Mouse (Mus musculus): Measurements from ENCODE around the gene Tas2r143. TPM values are rescaled to one million over a fixed set of nuclear protein-coding genes. Genes with fewer than 3 reads are reported as not detected.

Tas2r143 gene
- polyA plus RNA-seq, 1 experiment from 2014 or later = not detected

- Histone ChIP-seq H3K9ac (ENCODE audit: low read depth, low read length) (no peak overlapping the region), H3K4me3 (ENCODE audit: low read depth, low read length) (no peak overlapping the region), H3K36me3 (ENCODE audit: control insufficient read depth, insufficient read depth, low read length) (peaks cover 12% of the 10 kb centered on the region), H3K27ac (ENCODE audit: low read length) (no peak overlapping the region), H3K9me3 (replicated peaks; ENCODE audit: control insufficient read depth, low read length, poor library complexity, severe bottlenecking) (no peaks in the 10 kb centered on the region), H3K27me3 (ENCODE audit: control insufficient read depth, insufficient read depth, low read depth, low read length) (no peaks in the 10 kb centered on the region), H3K4me1 (ENCODE audit: control insufficient read depth, insufficient read depth, low read length) (peaks cover 16% of the 10 kb centered on the region), H3K4me2 (ENCODE audit: low read length) (no peak overlapping the region)
- WGBS = 96% methylated on average over 5 of the region's 5 CpGs
- ATAC-seq = no peak
These were observed 43.1 kb upstream of the Tas2r143 start for GRCm38 (mm10) chr6:42356913-42357312.

- Histone ChIP-seq H3K27me3 (ENCODE audit: control insufficient read depth, insufficient read depth, low read depth, low read length) (no peaks in the 10 kb centered on the region), H3K4me1 (ENCODE audit: control insufficient read depth, insufficient read depth, low read length) (peaks cover 16% of the 10 kb centered on the region), H3K4me3 (ENCODE audit: low read depth, low read length) (no peak overlapping the region), H3K9ac (ENCODE audit: low read depth, low read length) (no peak overlapping the region), H3K4me2 (ENCODE audit: low read length) (no peak overlapping the region), H3K27ac (ENCODE audit: low read length) (no peak overlapping the region), H3K9me3 (replicated peaks; ENCODE audit: control insufficient read depth, low read length, poor library complexity, severe bottlenecking) (no peaks in the 10 kb centered on the region), H3K36me3 (ENCODE audit: control insufficient read depth, insufficient read depth, low read length) (peaks cover 12% of the 10 kb centered on the region)
- WGBS = 55% methylated on average over 6 of the region's 6 CpGs
- no peak for ATAC-seq
These were observed 42.1 kb upstream of the Tas2r143 start for GRCm38 (mm10) chr6:42357901-42358300.

GRCm38 (mm10) chr6:42358901-42359300 is 41.1 kb upstream of the Tas2r143 start:
- no peak overlapping the region for H3K4me3 ChIP-seq (ENCODE audit: low read depth, low read length)
- ATAC-seq = no peak
- peaks cover 12% of the 10 kb centered on the region for H3K36me3 ChIP-seq (ENCODE audit: control insufficient read depth, insufficient read depth, low read length)
- no peak overlapping the region for H3K27ac ChIP-seq (ENCODE audit: low read length)
- 92% methylated on average over 12 of the region's 12 CpGs for WGBS
- peaks cover 8% of the 10 kb centered on the region for H3K4me1 ChIP-seq (ENCODE audit: control insufficient read depth, insufficient read depth, low read length)
- no peak overlapping the region for H3K4me2 ChIP-seq (ENCODE audit: low read length)
- no peaks in the 10 kb centered on the region for H3K9me3 ChIP-seq (replicated peaks; ENCODE audit: control insufficient read depth, low read length, poor library complexity, severe bottlenecking)
- no peaks in the 10 kb centered on the region for H3K27me3 ChIP-seq (ENCODE audit: control insufficient read depth, insufficient read depth, low read depth, low read length)
- H3K9ac ChIP-seq (ENCODE audit: low read depth, low read length) = no peak overlapping the region

- no peak overlapping the region for H3K4me3 ChIP-seq (ENCODE audit: low read depth, low read length)
- peaks cover 2% of the 10 kb centered on the region; the same call in 1 of the 2 replicates for H3K4me1 ChIP-seq (ENCODE audit: control insufficient read depth, insufficient read depth, low read length)
- no peak for ATAC-seq
- no peak overlapping the region for H3K9ac ChIP-seq (ENCODE audit: low read depth, low read length)
- H3K4me2 ChIP-seq (ENCODE audit: low read length) = no peak overlapping the region
- H3K27me3 ChIP-seq (ENCODE audit: control insufficient read depth, insufficient read depth, low read depth, low read length) = no peaks in the 10 kb centered on the region
- no peaks in the 10 kb centered on the region for H3K9me3 ChIP-seq (replicated peaks; ENCODE audit: control insufficient read depth, low read length, poor library complexity, severe bottlenecking)
- WGBS = 77% methylated on average over 9 of the region's 9 CpGs
- H3K36me3 ChIP-seq (ENCODE audit: control insufficient read depth, insufficient read depth, low read length) = peaks cover 12% of the 10 kb centered on the region
- H3K27ac ChIP-seq (ENCODE audit: low read length) = no peak overlapping the region
These were observed 40.5 kb upstream of the Tas2r143 start for GRCm38 (mm10) chr6:42359364-42360147.

- Histone ChIP-seq H3K4me2 (ENCODE audit: low read length) (no peak overlapping the region), H3K4me3 (ENCODE audit: low read depth, low read length) (no peak overlapping the region), H3K36me3 (ENCODE audit: control insufficient read depth, insufficient read depth, low read length) (peaks cover 12% of the 10 kb centered on the region), H3K9ac (ENCODE audit: low read depth, low read length) (no peak overlapping the region), H3K9me3 (replicated peaks; ENCODE audit: control insufficient read depth, low read length, poor library complexity, severe bottlenecking) (no peaks in the 10 kb centered on the region), H3K27ac (ENCODE audit: low read length) (no peak overlapping the region), H3K4me1 (ENCODE audit: control insufficient read depth, insufficient read depth, low read length) (no peaks in the 10 kb centered on the region), H3K27me3 (ENCODE audit: control insufficient read depth, insufficient read depth, low read depth, low read length) (no peaks in the 10 kb centered on the region)
- WGBS = 97% methylated on average over 6 of the region's 6 CpGs
- ATAC-seq = no peak
These were observed 39.7 kb upstream of the Tas2r143 start for GRCm38 (mm10) chr6:42360231-42360840.

- Histone ChIP-seq H3K27ac (ENCODE audit: low read length) (no peak overlapping the region), H3K4me3 (ENCODE audit: low read depth, low read length) (no peak overlapping the region), H3K36me3 (ENCODE audit: control insufficient read depth, insufficient read depth, low read length) (peaks cover 10% of the 10 kb centered on the region), H3K4me2 (ENCODE audit: low read length) (no peak overlapping the region), H3K9me3 (replicated peaks; ENCODE audit: control insufficient read depth, low read length, poor library complexity, severe bottlenecking) (no peaks in the 10 kb centered on the region), H3K9ac (ENCODE audit: low read depth, low read length) (no peak overlapping the region), H3K27me3 (ENCODE audit: control insufficient read depth, insufficient read depth, low read depth, low read length) (no peaks in the 10 kb centered on the region), H3K4me1 (ENCODE audit: control insufficient read depth, insufficient read depth, low read length) (no peaks in the 10 kb centered on the region)
- ATAC-seq = no peak
- 93% methylated on average over 13 of the region's 13 CpGs for WGBS
These were observed 38.8 kb upstream of the Tas2r143 start for GRCm38 (mm10) chr6:42361041-42361895.

- ATAC-seq = no peak
- Histone ChIP-seq H3K4me1 (ENCODE audit: control insufficient read depth, insufficient read depth, low read length) (no peaks in the 10 kb centered on the region), H3K4me3 (ENCODE audit: low read depth, low read length) (no peak overlapping the region), H3K27me3 (ENCODE audit: control insufficient read depth, insufficient read depth, low read depth, low read length) (no peaks in the 10 kb centered on the region), H3K27ac (ENCODE audit: low read length) (no peak overlapping the region), H3K36me3 (ENCODE audit: control insufficient read depth, insufficient read depth, low read length) (peaks cover 9% of the 10 kb centered on the region; the same call in 1 of the 2 replicates), H3K9me3 (replicated peaks; ENCODE audit: control insufficient read depth, low read length, poor library complexity, severe bottlenecking) (no peaks in the 10 kb centered on the region), H3K9ac (ENCODE audit: low read depth, low read length) (no peak overlapping the region), H3K4me2 (ENCODE audit: low read length) (no peak overlapping the region)
- 50% methylated on average over 1 of the region's 1 CpGs for WGBS
These were observed 38.0 kb upstream of the Tas2r143 start for GRCm38 (mm10) chr6:42362074-42362473.

- H3K27ac ChIP-seq (ENCODE audit: low read length) = no peak overlapping the region
- peaks cover 9% of the 10 kb centered on the region; the same call in 1 of the 2 replicates for H3K36me3 ChIP-seq (ENCODE audit: control insufficient read depth, insufficient read depth, low read length)
- no peak overlapping the region for H3K4me3 ChIP-seq (ENCODE audit: low read depth, low read length)
- H3K27me3 ChIP-seq (ENCODE audit: control insufficient read depth, insufficient read depth, low read depth, low read length) = no peaks in the 10 kb centered on the region
- WGBS = 43% methylated on average over 1 of the region's 1 CpGs
- H3K9me3 ChIP-seq (replicated peaks; ENCODE audit: control insufficient read depth, low read length, poor library complexity, severe bottlenecking) = no peaks in the 10 kb centered on the region
- ATAC-seq = no peak
- no peak overlapping the region for H3K4me2 ChIP-seq (ENCODE audit: low read length)
- H3K9ac ChIP-seq (ENCODE audit: low read depth, low read length) = no peak overlapping the region
- no peaks in the 10 kb centered on the region for H3K4me1 ChIP-seq (ENCODE audit: control insufficient read depth, insufficient read depth, low read length)
These were observed 37.5 kb upstream of the Tas2r143 start for GRCm38 (mm10) chr6:42362497-42362896.
